Mouse (Mus musculus): ENCODE data around the gene Fam45a. TPM values are rescaled to one million over a fixed set of nuclear protein-coding genes. Genes with fewer than 3 reads are reported as not detected.

Fam45a gene
- total and polyA plus RNA-seq, 3 experiments: 16.2 to 35.2 (median 24.4) TPM

- peak; percentile 91 for TF ChIP-seq ELF1 (IDR thresholded peaks at IDR 0.05; ENCODE audit: low read depth, low read length)
- peak; percentile 74; the same call in 1 of the 2 replicates for TF ChIP-seq E2F4 (IDR thresholded peaks at IDR 0.05; ENCODE audit: insufficient replicate concordance, low read depth, low read length)
- TF ChIP-seq RAD21 (IDR thresholded peaks at IDR 0.05; ENCODE audit: low read depth, low read length): no peak
- peak; percentile 63 for TF ChIP-seq MEF2A (IDR thresholded peaks at IDR 0.05; ENCODE audit: borderline replicate concordance, low read depth, low read length)
- 0 out of 2 replicates have a peak, but pooled peaks have one; percentile 76 for TF ChIP-seq KAT2A (IDR thresholded peaks at IDR 0.05; ENCODE audit: insufficient replicate concordance, low read length)
- no peak for TF ChIP-seq CHD1 (IDR thresholded peaks at IDR 0.05; ENCODE audit: low read depth, low read length)
- peak; percentile 92 for TF ChIP-seq POLR2A (IDR thresholded peaks at IDR 0.05; ENCODE audit: low read depth, low read length)
These were observed 20.7 kb upstream of the Fam45a start, which contains the start of gene Eif3a (continued) for GRCm38 (mm10) chr19:60790551-60791161.

- no peaks in the 10 kb centered on the region for H3K9me3 ChIP-seq (replicated peaks; ENCODE audit: low read length)
- TF ChIP-seq MAZ (IDR thresholded peaks at IDR 0.05; ENCODE audit: low read depth, low read length): peak; percentile 6; the same call in 1 of the 2 replicates
- no peak for TF ChIP-seq EP300 (IDR thresholded peaks at IDR 0.05; ENCODE audit: low read length)
- TF ChIP-seq MAFK (IDR thresholded peaks at IDR 0.05; ENCODE audit: insufficient replicate concordance, low read length): 0 out of 2 replicates have a peak, but pooled peaks have one; percentile 1
- 0 out of 2 replicates have a peak, but pooled peaks have one; percentile 6 for TF ChIP-seq CHD2 (IDR thresholded peaks at IDR 0.05; ENCODE audit: low read length)
- TF ChIP-seq JUND (conservative IDR thresholded peaks at IDR 0.05; ENCODE audit: low read depth, low read length): 0 out of 2 replicates have a peak, but pooled peaks have one; percentile 5
- peaks cover 0 to 5% of the 10 kb centered on the region in 2 experiments for H3K36me3 ChIP-seq (replicated peaks in 1 of 2; ENCODE audit: control insufficient read depth in 1 of 2, insufficient read depth in 1 of 2, low read length in 1 of 2)
- H3K27ac ChIP-seq (ENCODE audit: insufficient read depth, low read depth): peak overlapping the region; percentile 95
- dilution Hi-C loops (cut with MboI; ENCODE audit: extremely low pct_ligation_motif_present, extremely low pct_unique_long_range_greater_than_20kb, low sequenced_read_pairs): no loop called here
- peak overlapping the region; percentile 77 to 96 (median 92) for H3K4me3 ChIP-seq (replicated peaks in 1 of 3; ENCODE audit: low read depth in 2 of 3, low read length in 2 of 3, poor library complexity in 1 of 3)
- H3K79me2 ChIP-seq (replicated peaks; ENCODE audit: control insufficient read depth, extremely low read depth, insufficient read depth, poor library complexity, severe bottlenecking): peaks cover 33% of the 10 kb centered on the region
- H3K4me2 ChIP-seq (ENCODE audit: insufficient read depth, low read depth, poor library complexity, severe bottlenecking): peak overlapping the region; percentile 90
- DNase-seq (ENCODE audit: extremely low read depth): no peak
- H3K4me1 ChIP-seq (ENCODE audit: control insufficient read depth in 1 of 2, insufficient read depth in 2 of 2): peaks cover 0 to 20% of the 10 kb centered on the region in 2 experiments; a peak in 2 of 4 replicates
- H3K27me3 ChIP-seq (replicated peaks): no peaks in the 10 kb centered on the region
- peak overlapping the region; percentile 75 for H3K9ac ChIP-seq (ENCODE audit: insufficient read depth, low read depth)
- in situ Hi-C loops (cut with MboI; ENCODE audit: low pct_ligation_motif_present, low pct_unique_long_range_greater_than_20kb, low sequenced_read_pairs): no loop called here
These were observed 20.2 kb upstream of the Fam45a start for GRCm38 (mm10) chr19:60791164-60791563.

- Histone ChIP-seq H3K4me2 (ENCODE audit: insufficient read depth, low read depth, poor library complexity, severe bottlenecking) (no peak overlapping the region), H3K4me1 (ENCODE audit: control insufficient read depth in 1 of 2, insufficient read depth in 2 of 2) (peaks cover 0 to 10% of the 10 kb centered on the region in 2 experiments; a peak in 2 of 4 replicates), H3K79me2 (replicated peaks; ENCODE audit: control insufficient read depth, extremely low read depth, insufficient read depth, poor library complexity, severe bottlenecking) (peaks cover 17% of the 10 kb centered on the region)
These were observed 18.1 kb upstream of the Fam45a start for GRCm38 (mm10) chr19:60793170-60793707.

More at GRCm38 (mm10) chr19:60793170-60793707, 18.1 kb upstream of the Fam45a start:
- dilution Hi-C loops (cut with MboI; ENCODE audit: extremely low pct_ligation_motif_present, extremely low pct_unique_long_range_greater_than_20kb, low sequenced_read_pairs) (no loop called here), in situ Hi-C loops (cut with MboI; ENCODE audit: low pct_ligation_motif_present, low pct_unique_long_range_greater_than_20kb, low sequenced_read_pairs) (no loop called here)
- Histone ChIP-seq H3K36me3 (replicated peaks in 1 of 2; ENCODE audit: control insufficient read depth in 1 of 2, insufficient read depth in 1 of 2, low read length in 1 of 2) (peaks cover 0 to 2% of the 10 kb centered on the region in 2 experiments), H3K9me3 (replicated peaks; ENCODE audit: low read length) (no peaks in the 10 kb centered on the region), H3K9ac (ENCODE audit: insufficient read depth, low read depth) (no peak overlapping the region), H3K27ac (ENCODE audit: insufficient read depth, low read depth) (no peak overlapping the region), H3K27me3 (replicated peaks) (peaks cover 4% of the 10 kb centered on the region), H3K4me3 (replicated peaks in 1 of 3; ENCODE audit: low read depth in 2 of 3, low read length in 2 of 3, poor library complexity in 1 of 3) (no peak overlapping the region)
- DNase-seq (ENCODE audit: extremely low read depth): no peak
- no peak for TF ChIP-seq IRF4 (IDR thresholded peaks at IDR 0.05; ENCODE audit: low read depth, low read length)
- no peak for TF ChIP-seq SMC3 (IDR thresholded peaks at IDR 0.05; ENCODE audit: low read depth, low read length)
- TF ChIP-seq MAFK (IDR thresholded peaks at IDR 0.05; ENCODE audit: insufficient replicate concordance, low read length): no peak
- no peak for TF ChIP-seq MEF2A (IDR thresholded peaks at IDR 0.05; ENCODE audit: borderline replicate concordance, low read depth, low read length)
- no peak for TF ChIP-seq CHD2 (IDR thresholded peaks at IDR 0.05; ENCODE audit: low read length)

Data from CH12.LX (cell line).